Mouse (Mus musculus) MEL (cell line): ENCODE measurements around the gene Tmem120a. TPM values are rescaled to one million over a fixed set of nuclear protein-coding genes. Genes with fewer than 3 reads are reported as not detected.

Source experiments
- DNase-seq: peaks from one replicate; pipeline ENCODE4 v3.0.0; 2011; ENCODE audit warnings: low read depth, low spot score
- H3K27ac ChIP-seq: 2 replicates; pipeline ENCODE4 v1.5.1; 2012; ENCODE audit warnings: low read depth, mild to moderate bottlenecking, control low read depth, low read length, moderate library complexity; ENCODE audit not compliant: control insufficient read depth
- H3K27me3 ChIP-seq, 2 experiments: fragments of 150-350 bp in 1 of 2; sonication (generic) in 1 of 2; 2 replicates each; pipeline ENCODE4 v1.6.1; 2012; ENCODE audit warnings: low read length in 2 of 2, mild to moderate bottlenecking in 2 of 2, improper control_type of control experiment in 1 of 2, moderate library complexity in 1 of 2; ENCODE audit not compliant: insufficient read depth in 2 of 2, control insufficient read depth in 1 of 2
- H3K36me3 ChIP-seq, 2 experiments: 2 replicates each; pipeline ENCODE4 v1.6.1; 2012 to 2014; ENCODE audit warnings: low read length in 2 of 2, improper control_type of control experiment in 1 of 2, inconsistent platforms in 1 of 2, mild to moderate bottlenecking in 1 of 2; ENCODE audit not compliant: insufficient read depth in 2 of 2, control insufficient read depth in 1 of 2
- H3K4me1 ChIP-seq, 2 experiments: fragments of 150-350 bp in 1 of 2; sonication (generic) in 1 of 2; 2 replicates each; pipeline ENCODE4 v1.6.1; 2012; ENCODE audit warnings: low read length in 2 of 2, improper control_type of control experiment in 1 of 2, mild to moderate bottlenecking in 1 of 2; ENCODE audit not compliant: insufficient read depth in 2 of 2, control insufficient read depth in 1 of 2
- H3K4me3 ChIP-seq, 2 experiments: fragments of 150-350 bp in 1 of 2; sonication (generic) in 1 of 2; 2 replicates each; pipeline ENCODE4 v1.5.1; 2012; ENCODE audit warnings: low read depth in 2 of 2, low read length in 2 of 2, mild to moderate bottlenecking in 2 of 2, moderate library complexity in 2 of 2, control low read depth in 1 of 2, improper control_type of control experiment in 1 of 2; ENCODE audit not compliant: control insufficient read depth in 1 of 2, insufficient read depth in 1 of 2
- H3K79me2 ChIP-seq: 2 replicates; pipeline ENCODE4 v1.6.1; 2012; ENCODE audit warnings: mild to moderate bottlenecking, low read length, moderate library complexity; ENCODE audit not compliant: control insufficient read depth, poor library complexity, insufficient read depth
- H3K9ac ChIP-seq: 2 replicates; pipeline ENCODE4 v1.6.1; 2012; ENCODE audit warnings: low read depth, mild to moderate bottlenecking, control low read depth, low read length, moderate library complexity; ENCODE audit not compliant: control insufficient read depth, poor library complexity, severe bottlenecking
- H3K9me3 ChIP-seq: fragments of 150-350 bp; sonication (generic); replicated peaks from 2 replicates; pipeline ENCODE4 v1.6.1; 2012; ENCODE audit warnings: mild to moderate bottlenecking, low read length, improper control_type of control experiment, moderate library complexity; ENCODE audit not compliant: insufficient read depth
- CHD1 ChIP-seq: IDR thresholded peaks from 2 replicates; pipeline ENCODE4 v1.6.1; 2012; ENCODE audit warnings: low read depth, mild to moderate bottlenecking, inconsistent platforms, low read length, improper control_type of control experiment
- ELF1 ChIP-seq: IDR thresholded peaks from 2 replicates; pipeline ENCODE4 v1.6.1; 2014; ENCODE audit warnings: low read depth, mild to moderate bottlenecking, inconsistent platforms, low read length, improper control_type of control experiment, moderate library complexity
- EP300 ChIP-seq, 2 experiments: IDR thresholded peaks; 2 replicates each; pipeline ENCODE4 v1.6.1; 2011; ENCODE audit warnings: improper control_type of control experiment in 2 of 2, low read length in 2 of 2, low read depth in 1 of 2, mild to moderate bottlenecking in 1 of 2
- ETS1 ChIP-seq: IDR thresholded peaks from 2 replicates; pipeline ENCODE4 v1.6.1; 2012; ENCODE audit warnings: low read depth, mild to moderate bottlenecking, inconsistent platforms, low read length, improper control_type of control experiment, moderate library complexity
- GATA1 ChIP-seq: IDR thresholded peaks from 2 replicates; pipeline ENCODE4 v1.6.1; 2011; ENCODE audit warnings: low read depth, low read length, improper control_type of control experiment
- JUND ChIP-seq: IDR thresholded peaks from 2 replicates; pipeline ENCODE4 v1.6.1; 2011; ENCODE audit warnings: low read depth, mild to moderate bottlenecking, improper control_type of control experiment, low read length
- KAT2A ChIP-seq: conservative IDR thresholded peaks from 2 replicates; pipeline ENCODE4 v1.6.1; 2012; ENCODE audit warnings: low read depth, low read length, improper control_type of control experiment, inconsistent platforms
- MAX ChIP-seq: IDR thresholded peaks from 2 replicates; pipeline ENCODE4 v1.6.1; 2011; ENCODE audit warnings: low read length, improper control_type of control experiment
- NRF1 ChIP-seq: IDR thresholded peaks from 2 replicates; pipeline ENCODE4 v1.6.1; 2014; ENCODE audit warnings: low read depth, mild to moderate bottlenecking, inconsistent platforms, low read length, improper control_type of control experiment, moderate library complexity; ENCODE audit not compliant: poor library complexity, insufficient read depth, severe bottlenecking
- POLR2A ChIP-seq, 2 experiments: IDR thresholded peaks; 2 replicates each; pipeline ENCODE4 v1.6.1; 2011 to 2012; ENCODE audit warnings: low read length in 2 of 2, mild to moderate bottlenecking in 2 of 2, control low read depth in 1 of 2, improper control_type of control experiment in 1 of 2, low read depth in 1 of 2, moderate library complexity in 1 of 2; ENCODE audit not compliant: control insufficient read depth in 1 of 2, insufficient read depth in 1 of 2, poor library complexity in 1 of 2
- POLR2AphosphoS5 ChIP-seq: IDR thresholded peaks from 2 replicates; pipeline ENCODE4 v1.6.1; 2012; ENCODE audit warnings: low read depth, borderline replicate concordance, mild to moderate bottlenecking, inconsistent platforms, low read length, moderate library complexity, mixed read lengths
- TAL1 ChIP-seq: IDR thresholded peaks from 2 replicates; pipeline ENCODE4 v1.6.1; 2012; ENCODE audit warnings: mild to moderate bottlenecking, inconsistent platforms, low read length, moderate library complexity, mixed read lengths
- TBP ChIP-seq: IDR thresholded peaks from 2 replicates; pipeline ENCODE4 v1.8.0; 2011; ENCODE audit warnings: low read depth, low read length, improper control_type of control experiment
- TCF12 ChIP-seq: IDR thresholded peaks from 2 replicates; pipeline ENCODE4 v1.6.1; 2014; ENCODE audit warnings: low read depth, mild to moderate bottlenecking, inconsistent platforms, low read length, improper control_type of control experiment, moderate library complexity
- USF1 ChIP-seq: IDR thresholded peaks from 2 replicates; pipeline ENCODE4 v1.6.1; 2014; ENCODE audit warnings: low read depth, mild to moderate bottlenecking, inconsistent platforms, low read length, improper control_type of control experiment, moderate library complexity
- ZC3H11A ChIP-seq: IDR thresholded peaks from 2 replicates; pipeline ENCODE4 v1.6.1; 2012; ENCODE audit warnings: low read depth, mild to moderate bottlenecking, inconsistent platforms, low read length, improper control_type of control experiment
- ZKSCAN1 ChIP-seq: IDR thresholded peaks from 2 replicates; pipeline ENCODE4 v1.6.1; 2012; ENCODE audit warnings: low read depth, mild to moderate bottlenecking, inconsistent platforms, low read length, improper control_type of control experiment, moderate library complexity
- ZNF384 ChIP-seq: IDR thresholded peaks from 2 replicates; pipeline ENCODE4 v1.6.1; 2012; ENCODE audit warnings: low read depth, mild to moderate bottlenecking, inconsistent platforms, low read length, improper control_type of control experiment
- polyA plus RNA-seq, 2 experiments: library from polyadenylated mRNA; stranded (reverse) in 1 of 2; unstranded in 1 of 2; fragments of >175 nt in 1 of 2; fragments of >200 nt in 1 of 2; gene quantifications; 2 replicates each; pipeline versions ENCODE4 v1.2.1 to v1.2.4; 2012; ENCODE audit warnings: low replicate concordance in 2 of 2, low read depth in 1 of 2; ENCODE audit not compliant: insufficient read length in 2 of 2, insufficient read depth in 1 of 2, missing spikeins in 1 of 2
- total RNA-seq: library from RNA; depleted of rRNA; stranded (reverse); fragments of 300-350 nt; gene quantifications from 2 replicates; pipeline ENCODE4 v1.2.3, GENCODE M21; 2012

Tmem120a gene
- total and polyA plus RNA-seq, 3 experiments: 19.6 to 38.8 TPM; not detected in 1

- no peaks in the 10 kb centered on the region for H3K27me3 ChIP-seq
- H3K4me1 ChIP-seq: no peaks in the 10 kb centered on the region
- DNase-seq: no peak
- no peak overlapping the region for H3K27ac ChIP-seq
- no peaks in the 10 kb centered on the region for H3K9me3 ChIP-seq
- H3K79me2 ChIP-seq: no peaks in the 10 kb centered on the region
- H3K4me3 ChIP-seq: no peak overlapping the region
- H3K9ac ChIP-seq: no peak overlapping the region
- no peak for TF ChIP-seq EP300 (IDR thresholded peaks at IDR 0.05; ENCODE audit: low read depth in 1 of 2, low read length in 2 of 2)
- TF ChIP-seq ZC3H11A: no peak
- TF ChIP-seq GATA1: no peak
- no peak for TF ChIP-seq ZNF384
- H3K36me3 ChIP-seq: no peaks in the 10 kb centered on the region; a peak in 1 of 4 replicates
These were observed 14.9 kb downstream of the Tmem120a start for GRCm38 (mm10) chr5:135729351-135729750.

- Histone ChIP-seq H3K79me2 (no peaks in the 10 kb centered on the region), H3K9me3 (no peaks in the 10 kb centered on the region), H3K36me3 (no peaks in the 10 kb centered on the region; a peak in 1 of 4 replicates), H3K27me3 (no peaks in the 10 kb centered on the region), H3K27ac (no peak overlapping the region), H3K9ac (no peak overlapping the region), H3K4me3 (no peak overlapping the region), H3K4me1 (no peaks in the 10 kb centered on the region)
- no peak for DNase-seq
- no peak for TF ChIP-seq TAL1
- TF ChIP-seq ZKSCAN1: no peak
- no peak for TF ChIP-seq NRF1
- no peak for TF ChIP-seq TBP
- TF ChIP-seq ETS1: no peak
- TF ChIP-seq USF1: no peak
- TF ChIP-seq MAX: no peak
These were observed 15.9 kb downstream of the Tmem120a start for GRCm38 (mm10) chr5:135728361-135728760.

- no peak overlapping the region for H3K4me3 ChIP-seq
- H3K27me3 ChIP-seq: no peaks in the 10 kb centered on the region
- no peak overlapping the region for H3K27ac ChIP-seq
- H3K9me3 ChIP-seq: no peaks in the 10 kb centered on the region
- no peaks in the 10 kb centered on the region for H3K4me1 ChIP-seq
- no peak overlapping the region for H3K9ac ChIP-seq
- DNase-seq: no peak
- no peaks in the 10 kb centered on the region for H3K79me2 ChIP-seq
- TF ChIP-seq CHD1 (no peak), POLR2A (IDR thresholded peaks at IDR 0.05; ENCODE audit: control insufficient read depth in 1 of 2, insufficient read depth in 1 of 2, low read depth in 1 of 2, low read length in 2 of 2, poor library complexity in 1 of 2) (no peak), JUND (no peak), TCF12 (no peak), TBP (no peak), POLR2AphosphoS5 (no peak), ELF1 (no peak), ZKSCAN1 (no peak), KAT2A (no peak), ZC3H11A (no peak)
- no peaks in the 10 kb centered on the region; a peak in 1 of 4 replicates for H3K36me3 ChIP-seq
These were observed 16.4 kb downstream of the Tmem120a start for GRCm38 (mm10) chr5:135727871-135728270.
